Mouse (Mus musculus) right cerebral cortex, postnatal 36 days (tissue): Measurements from ENCODE around the gene Clec2d.

ENCODE experiments used
- DNase-seq, 2 experiments: peaks; one replicate each; pipeline ENCODE4 v3.0.0; 2022; ENCODE audit warnings: low spot score in 2 of 2, mixed read lengths in 1 of 2

Gene Clec2d

DNA sequence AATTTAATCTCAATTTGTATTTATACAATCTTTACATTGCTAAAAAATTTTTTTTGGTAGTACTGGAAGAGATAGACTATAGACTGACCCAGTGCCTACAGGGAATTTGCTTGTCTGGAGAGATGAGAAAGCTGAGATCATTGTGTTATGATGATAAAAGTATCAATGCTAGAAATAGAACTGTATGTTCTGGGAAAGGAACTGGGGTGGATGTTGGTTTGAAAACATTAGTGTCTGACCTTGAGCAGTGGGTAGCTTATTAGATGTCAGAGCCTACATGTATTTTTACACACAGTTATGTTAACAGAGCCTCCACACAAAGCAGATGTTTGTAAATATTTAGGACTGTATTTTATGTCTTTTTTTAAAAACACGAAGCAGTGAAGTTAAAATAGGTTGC lies 43.7 kb downstream of the Clec2d start:
- DNase-seq = no peak

DNA sequence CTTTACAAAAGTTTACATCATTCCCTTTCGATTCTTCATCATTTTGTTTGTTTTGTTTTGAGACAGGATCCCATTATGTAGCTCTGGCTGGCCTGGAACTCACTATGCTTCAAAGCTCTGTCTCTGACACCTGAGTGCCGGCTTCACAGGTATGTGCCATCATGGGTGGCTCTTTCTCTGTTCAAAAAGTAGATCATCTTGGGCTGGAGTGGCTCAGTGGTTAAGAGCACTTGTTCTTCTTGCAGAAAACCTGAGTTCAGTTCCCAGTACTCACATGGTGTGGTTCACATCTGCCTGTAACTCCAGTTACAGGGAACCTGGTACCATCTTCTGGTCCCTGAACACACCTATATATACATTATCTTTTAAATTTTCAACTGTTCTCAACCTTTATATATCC lies 44.7 kb downstream of the Clec2d start:
- no peak for DNase-seq

DNA sequence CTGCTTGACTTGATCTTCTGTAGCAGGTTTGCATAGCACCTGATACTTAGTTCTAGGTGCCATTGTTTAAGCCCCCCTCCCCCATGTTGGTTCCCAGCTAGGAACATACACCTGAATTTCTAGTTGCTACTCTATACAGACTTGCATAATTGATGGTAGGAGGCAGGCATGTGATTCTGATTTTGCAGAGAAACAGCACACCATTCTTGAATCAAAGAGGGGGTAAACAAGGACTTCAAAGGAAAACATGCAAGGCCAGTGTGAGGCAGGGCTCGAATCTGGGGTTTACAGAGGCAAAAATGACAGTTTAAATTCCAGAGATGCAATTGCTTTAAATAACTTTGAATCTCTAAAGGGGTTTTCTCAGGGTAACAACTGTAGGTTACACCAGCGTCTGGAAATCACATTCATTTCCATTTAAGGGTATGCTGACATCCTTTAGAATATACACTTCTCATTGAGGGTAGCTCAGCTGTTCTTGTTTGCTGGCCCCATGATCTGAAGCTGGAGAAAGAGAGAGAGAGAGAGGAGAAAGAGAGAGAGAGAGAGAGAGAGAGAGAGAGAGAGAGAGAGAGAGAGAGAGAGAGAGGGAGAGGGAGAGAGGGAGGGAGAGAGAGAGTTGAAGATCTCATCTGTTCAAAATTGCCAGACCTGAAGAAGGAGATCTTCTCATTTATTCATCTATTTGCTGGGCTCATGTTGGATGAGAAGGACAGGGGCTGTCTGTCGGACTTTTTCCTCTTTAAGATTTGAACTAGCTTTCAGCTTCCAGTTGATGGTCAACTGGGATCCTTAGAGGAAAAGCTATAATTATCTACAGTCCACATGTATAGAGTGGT lies 48.7 kb downstream of the Clec2d start:
- no peak for DNase-seq

DNA sequence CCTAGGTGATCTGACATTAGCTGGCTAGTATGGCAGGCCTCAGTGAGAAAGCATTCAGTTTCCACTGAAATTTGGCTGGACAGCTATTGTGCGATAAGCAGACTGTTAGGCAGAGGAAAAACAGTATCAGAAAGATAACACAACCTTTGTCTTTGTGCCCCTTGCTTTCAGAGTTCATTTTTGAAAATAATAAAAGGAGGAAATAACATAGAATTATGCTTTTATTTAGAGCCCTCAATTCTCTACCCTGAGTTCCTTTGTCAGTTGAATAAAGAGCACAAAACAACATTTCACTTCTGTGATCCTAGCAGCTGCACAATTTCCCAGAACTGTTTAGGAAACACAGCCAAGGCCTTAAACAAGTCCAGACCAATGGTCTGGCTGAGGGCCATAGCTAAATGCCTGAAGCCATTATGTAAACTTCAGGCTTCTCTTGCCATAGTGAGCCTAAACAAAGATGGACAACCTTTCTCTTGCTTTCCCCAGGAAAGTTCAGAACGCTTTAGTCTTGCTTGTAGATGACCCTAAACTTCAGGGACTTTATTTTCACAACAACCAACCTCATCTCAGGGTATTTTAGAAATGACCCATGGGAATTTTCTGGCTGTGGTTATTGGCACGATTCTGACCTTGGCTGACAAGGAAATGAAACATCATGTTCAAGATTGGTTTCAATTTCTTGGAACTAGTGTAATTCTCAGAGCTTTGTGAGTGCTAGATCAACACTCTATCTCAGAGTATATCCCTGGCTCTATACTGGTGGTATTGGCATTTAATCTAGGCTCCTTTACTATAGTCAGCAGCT lies 49.6 kb downstream of the Clec2d start:
- DNase-seq = no peak

DNA sequence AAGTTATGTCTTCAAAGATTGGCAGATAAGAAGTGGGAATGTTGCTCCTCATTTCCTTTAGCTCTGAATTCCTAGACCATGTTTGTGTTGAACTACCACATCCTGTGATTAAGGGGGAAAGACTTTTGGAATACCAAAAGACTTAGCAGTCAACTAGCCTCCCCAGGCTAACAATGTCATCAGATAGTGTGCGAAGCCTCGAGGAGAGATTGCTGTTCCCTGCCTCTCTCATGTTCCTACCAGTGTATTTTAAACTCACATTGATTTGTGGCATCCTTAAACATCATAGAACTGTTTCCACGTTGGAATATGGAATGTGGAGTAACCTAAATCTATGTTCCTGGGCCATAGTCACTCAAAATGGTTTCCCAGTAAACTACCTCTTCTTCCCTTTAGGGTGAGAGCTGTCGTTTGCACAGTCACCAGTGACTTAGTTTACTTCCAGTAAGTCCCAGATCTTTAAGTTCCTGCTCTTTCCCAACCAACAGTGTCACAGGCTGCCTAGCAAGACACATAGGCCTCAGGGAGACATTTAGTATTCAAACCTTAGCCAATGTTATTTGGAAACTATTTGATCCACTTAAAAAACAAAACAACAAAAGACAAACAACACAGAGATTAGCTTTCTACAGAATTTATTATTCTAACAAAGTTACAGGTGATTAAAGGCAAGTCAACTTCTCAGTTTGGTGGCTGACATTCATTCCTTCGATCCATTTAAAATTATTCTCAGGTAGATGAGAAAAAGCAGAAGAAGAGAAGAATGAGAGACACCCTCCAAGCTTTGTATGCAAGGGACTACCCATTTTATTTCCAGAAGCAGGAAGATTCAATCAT lies 51.8 kb downstream of the Clec2d start:
- DNase-seq = no peak

DNA sequence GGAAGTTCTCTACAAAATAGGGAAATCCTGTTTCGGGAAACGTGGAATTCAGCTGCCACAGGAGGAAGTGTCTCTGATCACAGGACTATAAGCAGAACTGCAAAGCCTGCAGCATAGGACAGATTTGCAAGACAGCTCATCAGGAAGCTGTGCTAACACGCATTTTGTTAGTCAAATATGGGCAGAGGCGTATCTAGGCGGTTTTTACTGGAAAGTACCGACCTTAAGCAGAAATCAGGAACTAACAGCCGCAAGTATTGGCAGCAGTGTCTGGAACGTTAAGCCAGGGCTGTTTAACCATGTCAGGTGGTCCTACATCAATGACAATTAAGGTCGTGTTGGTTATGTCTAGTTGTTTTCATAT lies 52.4 kb downstream of the Clec2d start:
- DNase-seq = no peak

DNA sequence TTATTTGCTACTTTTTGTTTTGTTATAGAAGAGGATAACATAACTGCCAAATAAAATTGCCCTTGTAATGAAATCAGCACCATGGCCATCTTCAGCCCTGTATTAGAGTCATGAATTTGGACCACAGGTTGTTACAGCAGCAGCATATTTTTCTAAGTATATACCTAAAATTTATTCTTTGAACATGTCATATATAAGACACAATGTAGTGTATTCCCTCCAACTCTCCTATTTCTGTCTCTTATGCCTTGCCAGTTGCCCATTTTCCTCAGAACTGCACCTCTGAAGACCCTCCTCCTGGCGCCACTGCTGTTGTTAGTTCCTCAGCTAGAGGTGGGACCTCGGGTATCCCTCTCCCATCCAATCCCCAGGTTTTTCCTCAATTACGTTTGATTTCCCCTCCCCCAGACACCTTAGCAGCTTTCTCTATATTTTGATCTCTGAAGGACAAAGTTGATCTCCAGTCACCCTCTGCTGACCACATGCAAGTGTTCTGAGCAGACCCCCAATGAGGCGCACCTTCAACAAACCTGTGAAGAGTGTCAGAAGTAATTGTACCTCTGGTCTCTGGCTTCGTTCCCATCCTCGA lies 53.0 kb downstream of the Clec2d start:
- DNase-seq = no peak

DNA sequence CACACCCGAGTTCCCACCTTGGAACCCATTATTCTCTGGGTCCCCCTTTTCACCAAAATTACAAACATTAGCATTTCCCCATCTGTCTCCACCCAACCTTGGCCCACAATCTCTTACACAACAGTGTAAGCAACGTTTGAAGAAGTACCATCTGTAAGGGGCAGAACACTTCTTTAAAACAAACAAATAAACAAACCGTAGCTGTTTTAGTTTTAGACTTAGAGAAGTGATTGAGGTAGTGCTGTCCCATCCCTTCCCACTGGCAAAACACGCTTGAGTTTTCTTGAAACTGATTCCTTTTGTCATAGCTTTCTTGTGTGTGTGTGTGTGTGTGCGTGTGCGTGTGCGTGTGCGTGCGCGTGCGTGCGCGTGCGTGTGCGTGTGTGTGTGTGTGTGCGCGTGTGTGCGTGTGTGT lies 53.5 kb downstream of the Clec2d start:
- DNase-seq = no peak

DNA sequence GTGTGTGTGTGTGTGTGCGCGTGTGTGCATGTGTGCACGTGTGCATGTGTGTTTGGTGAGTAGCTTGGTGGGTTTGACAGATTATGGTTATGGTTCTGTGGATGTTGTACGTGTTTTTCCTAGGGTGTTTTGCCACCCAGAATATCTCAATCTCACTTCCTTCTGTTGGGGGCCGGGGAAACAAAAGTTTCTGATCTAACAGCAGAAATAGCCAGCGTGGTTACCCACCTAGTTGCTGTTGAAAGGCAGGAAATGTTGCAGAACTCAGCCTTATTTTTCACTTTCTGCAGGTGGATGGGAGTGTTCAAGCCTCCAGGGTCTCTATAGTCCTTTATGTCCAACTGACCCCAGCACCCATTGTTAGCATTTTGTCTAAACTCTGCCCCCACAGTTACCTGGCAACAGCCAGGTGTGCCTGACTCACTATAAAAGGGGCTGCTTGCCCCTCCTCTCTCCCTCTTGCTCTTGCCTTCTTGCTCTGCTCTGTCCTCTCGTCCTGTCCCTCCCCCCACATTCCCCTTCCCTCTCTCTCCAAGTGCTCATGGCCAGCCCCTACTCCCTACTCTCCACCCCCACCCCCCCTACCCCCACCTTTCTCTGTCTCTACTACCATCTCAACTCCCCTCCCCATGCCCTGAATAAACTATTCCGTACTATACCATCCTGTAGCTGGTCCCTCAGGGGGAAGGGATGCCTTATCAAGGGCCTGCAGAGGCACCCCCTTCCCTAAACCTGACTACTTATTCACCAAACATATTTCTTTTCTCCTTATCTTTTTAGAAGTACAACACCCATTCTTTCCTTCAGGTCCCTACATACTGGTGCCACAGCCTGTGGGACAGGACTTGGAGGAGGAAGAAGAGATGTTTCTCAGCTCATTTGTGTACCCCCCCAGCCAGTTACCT lies 54.3 kb downstream of the Clec2d start:
- DNase-seq = no peak

DNA sequence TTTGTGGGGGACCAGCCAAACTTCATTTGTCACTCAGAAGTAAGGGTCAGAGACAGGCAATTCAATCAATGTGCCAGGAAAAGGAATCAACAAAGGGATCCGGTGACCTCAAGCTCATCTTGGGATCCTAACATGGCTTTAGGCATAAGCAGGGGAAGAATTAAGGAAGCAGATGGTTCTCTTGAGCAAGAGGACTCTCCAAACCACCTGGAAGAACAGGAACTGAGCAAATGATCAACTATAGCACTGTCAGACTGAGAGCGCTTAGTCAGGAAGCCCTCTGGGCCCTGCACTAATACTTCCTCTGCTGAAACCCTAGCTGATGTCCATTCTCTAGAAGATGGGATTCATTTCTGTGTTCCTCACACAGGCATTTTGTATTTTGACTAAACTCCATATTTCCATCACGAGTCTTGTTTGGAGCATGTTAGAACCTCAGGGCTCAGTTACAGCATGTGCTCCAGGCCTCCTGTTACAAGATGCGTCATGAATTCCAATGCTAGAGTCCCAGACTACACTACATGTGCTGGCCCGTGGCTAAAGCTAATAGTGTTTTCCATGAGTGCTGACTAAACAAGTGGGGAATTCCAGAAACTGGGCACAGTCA lies 55.5 kb downstream of the Clec2d start:
- DNase-seq = no peak
